Mouse (Mus musculus) ZHBTc4 (cell line): ENCODE data around the gene Immp2l.
A peak's percentile ranks its signal among the peaks of the same experiment; 100 is the strongest.

Source experiments
- DNase-seq: peaks from one replicate; pipeline ENCODE4 v3.0.0-alpha.2; 2011; ENCODE audit warnings: low read depth, low spot score

Gene Immp2l

GRCm38 (mm10) chr12:41520326-41520725 is 496.4 kb downstream of the Immp2l start:
- no peak for DNase-seq

GRCm38 (mm10) chr12:41521671-41522070 is 497.8 kb downstream of the Immp2l start:
- DNase-seq, result no peak

GRCm38 (mm10) chr12:41526688-41527087 is 502.8 kb downstream of the Immp2l start:
- DNase-seq, result no peak

GRCm38 (mm10) chr12:41528410-41528809 is 504.5 kb downstream of the Immp2l start:
- DNase-seq, result no peak

GRCm38 (mm10) chr12:41539989-41540388 is 516.1 kb downstream of the Immp2l start:
- no peak for DNase-seq

- DNase-seq, result no peak
Observed at GRCm38 (mm10) chr12:41551578-41551977, 527.7 kb downstream of the Immp2l start.

GRCm38 (mm10) chr12:41557832-41558231 is 533.9 kb downstream of the Immp2l start:
- no peak for DNase-seq

- peak; percentile 74 for DNase-seq
Observed at GRCm38 (mm10) chr12:41558956-41559735, 535.3 kb downstream of the Immp2l start.

GRCm38 (mm10) chr12:41565540-41566432 is 541.9 kb downstream of the Immp2l start:
- peak; percentile 56 for DNase-seq

- no peak for DNase-seq
Observed at GRCm38 (mm10) chr12:41566433-41566794, 542.5 kb downstream of the Immp2l start.

GRCm38 (mm10) chr12:41573754-41574153 is 549.9 kb downstream of the Immp2l start:
- no peak for DNase-seq

- DNase-seq, result no peak
Observed at GRCm38 (mm10) chr12:41575221-41575620, 551.3 kb downstream of the Immp2l start.

- no peak for DNase-seq
Observed at GRCm38 (mm10) chr12:41593401-41593800, 569.5 kb downstream of the Immp2l start.

- no peak for DNase-seq
Observed at GRCm38 (mm10) chr12:41594037-41594436, 570.1 kb downstream of the Immp2l start.

GRCm38 (mm10) chr12:41615271-41615670 is 591.4 kb downstream of the Immp2l start:
- no peak for DNase-seq

GRCm38 (mm10) chr12:41621341-41621740 is 597.5 kb downstream of the Immp2l start:
- DNase-seq, result no peak

- no peak for DNase-seq
Observed at GRCm38 (mm10) chr12:41643262-41643661, 619.4 kb downstream of the Immp2l start.

GRCm38 (mm10) chr12:41644802-41645551 is 621.1 kb downstream of the Immp2l start:
- no peak for DNase-seq

- DNase-seq, result peak; percentile 18
Observed at GRCm38 (mm10) chr12:41646956-41647575, 623.2 kb downstream of the Immp2l start.

- no peak for DNase-seq
Observed at GRCm38 (mm10) chr12:41647675-41648074, 623.8 kb downstream of the Immp2l start.

- no peak for DNase-seq
Observed at GRCm38 (mm10) chr12:41649826-41650541, 626.1 kb downstream of the Immp2l start.
